Mouse (Mus musculus) gastrocnemius, adult 2 months (tissue): ENCODE data around the gene Rprml. TPM values are rescaled to one million over a fixed set of nuclear protein-coding genes. Genes with fewer than 3 reads are reported as not detected.
A peak's percentile ranks its signal among the peaks of the same experiment; 100 is the strongest.

ENCODE experiments used
- DNase-seq: peaks from one replicate; pipeline ENCODE4 v3.0.0; 2022
- H3K27ac ChIP-seq: fragments of 200-600 bp; 2 replicates; pipeline ENCODE4 v1.8.1; 2022; ENCODE audit warnings: mild to moderate bottlenecking
- H3K4me3 ChIP-seq: fragments of 200-600 bp; 2 replicates; pipeline ENCODE4 v1.8.1; 2022; ENCODE audit warnings: mild to moderate bottlenecking, moderate library complexity
- CTCF ChIP-seq: fragments of 200-600 bp; IDR thresholded peaks from 2 replicates; pipeline ENCODE4 v1.8.1; 2022; ENCODE audit warnings: antibody characterized with exemption, mild to moderate bottlenecking, moderate library complexity
- intact Hi-C: fragments of 180-260 bp; cut with DNase I; formaldehyde crosslinking; loops from one replicate; pipeline ENCODE4 v1.15.1; 2025
- long read RNA-seq, 2 experiments: library from polyadenylated mRNA; stranded (forward); transcript quantifications; one replicate each; pipeline ENCODE4 v2.0.0; 2021
- total RNA-seq, 2 experiments: library from RNA; stranded (reverse); gene quantifications; 2 replicates each; pipeline ENCODE4 v1.2.3; 2021

Gene Rprml
- total RNA-seq = not detected
- long read RNA-seq, experiment 1 = 0 reads
- long read RNA-seq, experiment 2 = 0 reads

DNA sequence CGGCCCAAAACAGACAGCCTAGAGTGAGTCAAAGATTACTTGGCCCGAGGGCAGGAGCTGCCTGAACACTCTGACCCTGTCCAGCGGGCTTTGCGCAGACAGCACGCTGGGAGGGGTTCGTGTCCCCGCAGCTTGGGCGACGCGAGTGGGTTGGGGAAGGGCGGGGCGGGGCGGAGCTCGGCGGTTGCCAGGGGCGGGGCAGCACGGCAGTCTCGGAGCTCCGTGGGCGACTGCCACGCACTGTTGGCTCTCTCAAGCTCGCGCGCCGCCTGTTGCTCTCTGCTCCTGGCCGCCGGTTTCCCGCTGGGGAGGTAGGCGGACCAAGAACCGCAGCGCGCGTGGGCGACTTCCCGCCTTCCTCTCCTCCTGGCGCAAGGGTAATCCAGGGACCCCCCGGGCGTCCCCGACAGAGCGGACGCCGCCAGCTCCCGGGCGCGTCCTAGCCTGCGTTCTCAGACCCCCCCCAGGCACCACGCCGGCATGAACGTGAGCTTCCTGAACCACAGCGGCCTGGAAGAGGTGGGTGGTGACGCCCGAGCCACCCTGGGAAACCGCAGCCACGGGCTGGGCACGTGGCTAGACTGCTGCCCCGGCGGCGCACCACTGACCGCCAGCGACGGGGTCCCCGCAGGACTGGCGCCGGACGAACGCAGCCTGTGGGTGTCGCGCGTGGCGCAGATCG lies at the start of gene Rprml:
Rprml (plus strand) TSS at position 270 of the 682 bp plus-strand sequence.
- intact Hi-C loops = no loop called here

DNA sequence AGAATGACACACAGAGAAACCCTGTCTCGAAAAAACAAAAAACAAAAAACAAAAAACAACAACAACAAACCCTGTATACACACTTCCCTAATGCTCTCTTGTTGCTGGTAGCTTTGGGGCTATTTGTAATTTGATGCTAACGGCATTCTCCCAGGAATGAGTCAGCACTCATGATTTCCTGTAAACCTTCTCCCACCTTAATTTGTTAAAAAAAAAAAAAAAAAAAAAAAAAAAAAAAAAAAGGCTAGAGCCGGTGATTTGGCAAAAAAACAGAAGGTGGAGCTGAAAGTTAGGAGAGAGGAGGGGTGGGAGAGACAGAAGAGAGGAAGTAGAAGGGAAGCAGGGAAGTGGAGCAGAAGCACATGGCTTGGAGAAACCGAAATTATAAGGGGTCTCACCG lies 42.8 kb upstream of the Rprml start:
- Histone ChIP-seq H3K27ac (no peak overlapping the region), H3K4me3 (no peak overlapping the region)
- DNase-seq = no peak
- TF ChIP-seq CTCF = no peak
- intact Hi-C loops = no loop called here

More for the DNA sequence above, at the start of gene Rprml:
- Histone ChIP-seq H3K27ac (no peak within 1 kb of the TSS), H3K4me3 (peak within 1 kb of the TSS; percentile 55)
- TF ChIP-seq CTCF = no peak
- DNase-seq = no peak

DNA sequence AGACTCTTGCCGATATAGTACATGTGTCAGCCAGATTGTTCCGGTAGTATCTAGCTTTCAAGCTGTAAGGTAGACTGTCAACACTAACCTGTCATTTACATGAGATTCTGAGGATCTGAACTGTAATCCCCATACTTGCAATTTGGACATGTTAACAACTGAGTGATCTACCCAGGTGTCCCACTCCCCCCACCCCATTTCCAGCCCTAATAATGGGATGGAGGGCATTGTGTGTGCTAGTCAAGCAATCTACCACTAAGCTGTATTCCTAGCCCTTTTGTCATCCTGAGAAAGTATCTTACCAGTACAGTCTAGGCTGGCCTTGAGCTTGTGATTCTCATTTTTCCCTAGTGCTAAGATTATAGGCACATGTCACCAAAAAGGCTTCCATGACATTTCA lies 38.6 kb upstream of the Rprml start:
- no peak for DNase-seq
- intact Hi-C loops = no loop called here
- Histone ChIP-seq H3K4me3 (no peak overlapping the region), H3K27ac (no peak overlapping the region)
- no peak for TF ChIP-seq CTCF

GRCm38 (mm10) chr11:103621040-103621439 lies 28.3 kb upstream of the Rprml start, which contains the start of gene Gm884:
Gene Gm884, minus strand, starts transcription at chr11:103621140.
- Histone ChIP-seq H3K27ac (no peak within 1 kb of the TSS), H3K4me3 (no peak within 1 kb of the TSS)
- TF ChIP-seq CTCF = no peak
- intact Hi-C loops = no loop called here
- no peak for DNase-seq

DNA sequence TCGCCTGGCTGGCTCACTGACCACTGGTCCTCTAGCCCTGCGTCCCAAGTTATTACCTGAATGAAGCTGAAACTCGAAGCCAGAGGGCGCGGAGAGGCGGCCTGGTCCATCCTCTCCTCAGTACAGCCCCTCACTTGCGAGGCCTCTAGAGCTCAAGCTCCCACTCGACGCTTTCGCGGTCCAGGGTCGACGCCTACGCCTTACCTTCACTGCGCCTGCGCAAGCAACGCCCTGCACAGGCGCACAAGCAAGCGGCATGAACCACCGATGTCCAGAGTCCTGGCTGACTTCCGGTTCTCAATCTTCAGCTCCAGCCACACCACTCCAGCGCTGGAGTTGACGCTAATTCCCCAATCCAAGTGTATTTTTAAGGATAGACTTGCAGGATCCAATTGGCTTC lies 21.9 kb upstream of the Rprml start:
- intact Hi-C loops = no loop called here
- no peak overlapping the region for H3K27ac ChIP-seq
- no peak overlapping the region for H3K4me3 ChIP-seq
- no peak for TF ChIP-seq CTCF
- DNase-seq = no peak

DNA sequence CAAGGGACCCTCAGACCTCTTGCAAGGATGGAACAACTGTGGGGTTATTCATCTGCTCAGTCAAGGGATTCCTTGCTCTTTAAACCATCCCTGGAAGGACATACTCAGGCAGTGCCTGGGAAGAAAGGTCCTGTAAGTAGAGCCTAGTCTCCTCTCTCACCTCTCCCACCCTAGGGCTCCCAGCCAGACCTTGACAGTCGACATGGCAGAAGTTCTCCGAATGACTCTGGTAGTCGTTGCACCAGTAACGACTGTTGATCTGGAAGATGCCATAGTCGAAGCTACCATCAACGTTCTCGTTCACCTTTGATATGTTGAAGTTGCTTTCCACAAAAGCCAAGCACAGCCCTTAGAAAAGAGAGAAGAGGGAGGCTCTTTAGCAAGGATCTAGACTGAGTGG lies 14.6 kb upstream of the Rprml start:
- no peak overlapping the region for H3K27ac ChIP-seq
- intact Hi-C loops = no loop called here
- no peak for TF ChIP-seq CTCF
- DNase-seq = no peak
- no peak overlapping the region for H3K4me3 ChIP-seq

GRCm38 (mm10) chr11:103635481-103635880 lies 13.9 kb upstream of the Rprml start:
- DNase-seq = no peak
- no peak overlapping the region for H3K4me3 ChIP-seq
- no peak for TF ChIP-seq CTCF
- no peak overlapping the region for H3K27ac ChIP-seq
- intact Hi-C loops = no loop called here

DNA sequence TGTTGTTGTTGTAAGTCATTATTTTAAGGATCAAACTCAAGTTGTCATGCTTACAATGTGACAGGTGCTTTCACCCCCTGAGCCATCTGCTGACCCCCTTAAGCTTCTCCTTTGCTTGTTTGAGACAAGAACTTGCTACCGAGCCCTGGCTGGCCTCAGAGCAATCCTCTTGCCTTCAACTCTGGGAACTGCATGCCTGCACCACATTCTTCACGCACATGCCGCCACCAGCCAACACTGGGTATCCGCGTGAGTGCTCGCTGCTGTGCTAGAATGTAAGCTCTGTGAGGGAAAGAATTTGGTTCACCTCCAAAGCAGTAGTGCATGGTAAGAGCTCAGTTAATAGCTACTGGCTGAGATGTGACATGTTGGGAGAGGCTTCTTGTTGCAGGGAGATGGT lies 13.1 kb upstream of the Rprml start:
- TF ChIP-seq CTCF = no peak
- Histone ChIP-seq H3K27ac (no peak overlapping the region), H3K4me3 (no peak overlapping the region)
- intact Hi-C loops = no loop called here
- no peak for DNase-seq

GRCm38 (mm10) chr11:103638790-103639189 lies 10.6 kb upstream of the Rprml start, which contains the start of gene Lyzl6:
Gene Lyzl6, minus strand, starts transcription at chr11:103638890.
- no peak for TF ChIP-seq CTCF
- no peak for DNase-seq
- intact Hi-C loops = loop anchor here (1.0 to 2.0 kb wide), 2 partner anchors 36 to 120 kb away; no protein-coding TSS in a partner anchor

GRCm38 (mm10) chr11:103639407-103639946 lies 9.9 kb upstream of the Rprml start:
- peak; percentile 50 for DNase-seq
- Histone ChIP-seq H3K4me3 (no peak overlapping the region), H3K27ac (no peak overlapping the region)
- TF ChIP-seq CTCF = peak; percentile 91
- intact Hi-C loops = loop anchor here (1.0 to 2.0 kb wide), 2 partner anchors 35 to 119 kb away; no protein-coding TSS in a partner anchor

More at GRCm38 (mm10) chr11:103638790-103639189, 10.6 kb upstream of the Rprml start, which contains the start of gene Lyzl6:
- no peak within 1 kb of the TSS for H3K27ac ChIP-seq
- H3K4me3 ChIP-seq = no peak within 1 kb of the TSS

DNA sequence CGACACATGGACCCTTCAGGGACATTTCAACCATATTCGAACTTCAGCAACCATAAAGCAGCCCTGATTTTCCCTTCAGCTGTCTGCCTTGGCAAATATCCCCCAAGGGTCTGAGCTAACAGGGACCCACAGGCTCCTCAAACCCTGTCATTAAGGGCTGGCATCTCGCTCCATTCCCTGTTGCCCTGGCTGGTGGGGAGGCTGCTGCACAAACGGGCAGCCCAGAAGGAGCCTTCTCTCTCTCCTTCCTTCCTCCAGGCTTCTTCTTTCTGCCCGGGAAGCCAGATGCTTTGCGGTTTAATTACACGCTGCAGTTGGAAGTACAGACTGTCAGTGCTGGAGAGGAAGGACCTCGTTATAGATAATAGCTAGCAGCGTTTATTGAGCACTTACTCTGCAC lies 6.2 kb upstream of the Rprml start:
- Histone ChIP-seq H3K4me3 (no peak overlapping the region), H3K27ac (no peak overlapping the region)
- no peak for DNase-seq
- TF ChIP-seq CTCF = no peak
- intact Hi-C loops = no loop called here

DNA sequence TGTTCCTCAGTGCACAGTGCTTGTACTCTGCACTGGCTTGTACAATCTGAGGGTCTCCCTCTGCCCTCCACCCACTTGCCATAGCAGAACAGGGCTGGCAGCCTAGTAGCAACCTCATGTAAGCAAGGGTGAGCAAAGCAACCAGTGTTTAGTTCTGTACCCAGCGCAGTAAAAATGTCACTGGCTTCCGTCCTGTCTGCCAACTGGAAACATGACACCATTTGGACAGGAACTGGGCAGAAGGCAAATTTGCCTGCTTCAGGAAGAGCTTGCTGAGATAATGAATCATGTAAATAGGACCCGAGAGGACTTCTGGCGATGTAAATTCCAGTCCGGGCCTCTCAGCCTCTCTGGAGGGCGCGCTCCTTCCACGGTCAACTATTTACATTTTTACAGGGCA lies 3.6 kb upstream of the Rprml start:
- intact Hi-C loops = no loop called here
- DNase-seq = peak; percentile 38
- Histone ChIP-seq H3K27ac (no peak overlapping the region), H3K4me3 (no peak overlapping the region)
- TF ChIP-seq CTCF = no peak

- TF ChIP-seq CTCF = no peak
- Histone ChIP-seq H3K4me3 (no peak overlapping the region), H3K27ac (no peak overlapping the region)
- no peak for DNase-seq
- intact Hi-C loops = no loop called here
These were observed 3.1 kb upstream of the Rprml start for GRCm38 (mm10) chr11:103646301-103646700.
